Mouse (Mus musculus) lung, postnatal 0 days (tissue): ENCODE measurements at regions not wholly inside any gene's neighbourhood (a gene's known extent, or its start where the extent isn't known, plus 50 kb on each side); places are given as distances from the start of the nearest gene placed in this dataset.

ENCODE experiments used
- CTCF ChIP-seq: IDR thresholded peaks from 2 replicates; pipeline ENCODE4 v1.5.1; 2016; ENCODE audit warnings: antibody characterized with exemption, mild to moderate bottlenecking
- EP300 ChIP-seq: IDR thresholded peaks from 2 replicates; pipeline ENCODE4 v1.6.1; 2016; ENCODE audit warnings: antibody characterized with exemption, mild to moderate bottlenecking, control low read depth

DNA sequence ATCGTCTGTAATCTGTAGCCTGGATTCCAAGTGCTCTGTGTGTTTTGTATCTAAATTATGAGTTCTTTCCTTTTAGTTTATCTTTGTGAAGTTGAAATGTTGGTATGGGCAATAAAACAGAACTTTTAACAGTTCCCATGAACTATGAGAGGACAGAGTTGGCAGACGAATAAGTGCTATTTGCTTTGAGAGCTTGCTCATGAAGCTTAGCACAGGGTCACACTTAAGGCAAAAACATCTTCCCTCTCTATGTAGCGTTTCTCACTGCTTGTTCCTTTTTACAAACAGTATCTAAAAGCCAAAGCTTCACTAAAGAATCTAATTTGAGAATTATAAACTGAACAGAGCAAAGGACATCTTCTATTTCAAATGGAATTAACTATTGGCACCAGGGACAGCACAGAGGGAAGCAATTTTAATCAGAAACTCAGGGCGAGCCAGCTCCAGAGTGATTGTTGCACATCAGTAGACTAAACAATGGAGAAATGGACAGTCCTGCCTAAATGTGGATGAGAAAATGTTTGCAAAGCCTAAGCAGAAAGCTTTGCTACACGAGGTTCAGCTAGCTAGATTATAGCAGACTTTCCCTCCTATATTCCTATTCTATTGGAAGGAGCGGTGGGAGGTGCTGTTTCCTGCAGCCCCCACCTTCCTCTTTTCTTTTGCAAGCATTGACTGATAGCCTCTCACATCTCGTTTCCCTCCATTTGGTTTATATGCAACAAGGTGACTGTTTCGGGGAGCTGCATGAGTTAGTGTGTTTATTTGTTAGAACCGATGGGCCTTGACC lies 140.5 kb upstream of the Slco6d1 start:
- no peak for TF ChIP-seq CTCF
- no peak for TF ChIP-seq EP300
